Mouse (Mus musculus): ENCODE data around the gene Bsg. TPM values are rescaled to one million over a fixed set of nuclear protein-coding genes. Genes with fewer than 3 reads are reported as not detected.

Gene Bsg
- total and polyA plus RNA-seq, 3 experiments, result 318 to 700 (median 346) TPM

GRCm38 (mm10) chr10:79721089-79721488, 16.8 kb downstream of the Bsg start:
- peaks cover 0 to 2% of the 10 kb centered on the region in 2 experiments; a peak in 2 of 4 replicates for H3K27me3 ChIP-seq (ENCODE audit: control insufficient read depth in 1 of 2, insufficient read depth in 2 of 2, low read length in 2 of 2)
- TF ChIP-seq MAX (IDR thresholded peaks at IDR 0.05; ENCODE audit: low read length) (no peak), BHLHE40 (IDR thresholded peaks at IDR 0.05; ENCODE audit: borderline replicate concordance, low read depth, low read length) (no peak), SIN3A (IDR thresholded peaks at IDR 0.05; ENCODE audit: low read length) (no peak), CHD1 (IDR thresholded peaks at IDR 0.05; ENCODE audit: low read depth, low read length) (no peak), RCOR1 (IDR thresholded peaks at IDR 0.05; ENCODE audit: low read depth, low read length) (no peak), POLR2AphosphoS2 (IDR thresholded peaks at IDR 0.05; ENCODE audit: low read length) (no peak), NRF1 (IDR thresholded peaks at IDR 0.05; ENCODE audit: insufficient read depth, low read depth, low read length, poor library complexity, severe bottlenecking) (no peak), HCFC1 (IDR thresholded peaks at IDR 0.05; ENCODE audit: low read depth, low read length) (no peak), RAD21 (IDR thresholded peaks at IDR 0.05; ENCODE audit: low read depth, low read length) (no peak), USF1 (IDR thresholded peaks at IDR 0.05; ENCODE audit: low read depth, low read length) (no peak), USF2 (IDR thresholded peaks at IDR 0.05; ENCODE audit: borderline replicate concordance in 1 of 2, insufficient read depth in 1 of 2, low read depth in 1 of 2, low read length in 2 of 2) (no peak), NELFE (IDR thresholded peaks at IDR 0.05; ENCODE audit: low read depth, low read length) (no peak), TCF12 (IDR thresholded peaks at IDR 0.05; ENCODE audit: low read depth, low read length) (no peak)

GRCm38 (mm10) chr10:79723047-79723446, 18.8 kb downstream of the Bsg start:
- H3K9me3 ChIP-seq (replicated peaks; ENCODE audit: insufficient read depth, low read length), result no peaks in the 10 kb centered on the region
- no peak for TF ChIP-seq CHD1 (IDR thresholded peaks at IDR 0.05; ENCODE audit: low read depth, low read length)
- TF ChIP-seq GABPA (IDR thresholded peaks at IDR 0.05; ENCODE audit: low read depth, low read length), result no peak
- TF ChIP-seq ETS1 (IDR thresholded peaks at IDR 0.05; ENCODE audit: low read depth, low read length), result no peak
- no peak for TF ChIP-seq MYB (IDR thresholded peaks at IDR 0.05; ENCODE audit: low read depth, low read length)
- TF ChIP-seq KAT2A (conservative IDR thresholded peaks at IDR 0.05; ENCODE audit: low read depth, low read length), result no peak
- no peak for TF ChIP-seq ZNF384 (IDR thresholded peaks at IDR 0.05; ENCODE audit: low read depth, low read length)
- TF ChIP-seq UBTF (IDR thresholded peaks at IDR 0.05; ENCODE audit: borderline replicate concordance, insufficient read depth, low read depth, low read length), result no peak
- TF ChIP-seq NELFE (IDR thresholded peaks at IDR 0.05; ENCODE audit: low read depth, low read length), result no peak
- no peak for TF ChIP-seq TCF12 (IDR thresholded peaks at IDR 0.05; ENCODE audit: low read depth, low read length)
- no peak for TF ChIP-seq MAX (IDR thresholded peaks at IDR 0.05; ENCODE audit: low read length)
- no peak for TF ChIP-seq POLR2A (IDR thresholded peaks at IDR 0.05; ENCODE audit: control insufficient read depth in 1 of 2, insufficient read depth in 1 of 2, low read depth in 1 of 2, low read length in 2 of 2, poor library complexity in 1 of 2)
- no peak for TF ChIP-seq TAL1 (IDR thresholded peaks at IDR 0.05; ENCODE audit: low read length)
- no peak for TF ChIP-seq ZKSCAN1 (IDR thresholded peaks at IDR 0.05; ENCODE audit: low read depth, low read length)
- H3K79me2 ChIP-seq (ENCODE audit: control insufficient read depth, insufficient read depth, low read length, poor library complexity), result no peaks in the 10 kb centered on the region
- H3K4me3 ChIP-seq (ENCODE audit: control insufficient read depth in 1 of 2, insufficient read depth in 1 of 2, low read depth in 2 of 2, low read length in 2 of 2), result no peak overlapping the region
- no peak overlapping the region for H3K27ac ChIP-seq (ENCODE audit: control insufficient read depth, low read depth, low read length)
- no peak overlapping the region for H3K9ac ChIP-seq (ENCODE audit: control insufficient read depth, low read depth, low read length, poor library complexity, severe bottlenecking)
- H3K27me3 ChIP-seq (ENCODE audit: control insufficient read depth in 1 of 2, insufficient read depth in 2 of 2, low read length in 2 of 2), result peaks cover 0 to 2% of the 10 kb centered on the region in 2 experiments; a peak in 2 of 4 replicates
- DNase-seq (ENCODE audit: low read depth, low spot score), result no peak
- H3K4me1 ChIP-seq (ENCODE audit: control insufficient read depth in 1 of 2, insufficient read depth in 2 of 2, low read length in 2 of 2), result no peaks in the 10 kb centered on the region
- H3K36me3 ChIP-seq (ENCODE audit: control insufficient read depth in 1 of 2, insufficient read depth in 2 of 2, low read length in 2 of 2), result no peaks in the 10 kb centered on the region

More at GRCm38 (mm10) chr10:79721089-79721488, 16.8 kb downstream of the Bsg start:
- no peak overlapping the region for H3K27ac ChIP-seq (ENCODE audit: control insufficient read depth, low read depth, low read length)
- no peaks in the 10 kb centered on the region for H3K9me3 ChIP-seq (replicated peaks; ENCODE audit: insufficient read depth, low read length)
- no peaks in the 10 kb centered on the region for H3K36me3 ChIP-seq (ENCODE audit: control insufficient read depth in 1 of 2, insufficient read depth in 2 of 2, low read length in 2 of 2)
- H3K79me2 ChIP-seq (ENCODE audit: control insufficient read depth, insufficient read depth, low read length, poor library complexity), result no peaks in the 10 kb centered on the region
- H3K4me3 ChIP-seq (ENCODE audit: control insufficient read depth in 1 of 2, insufficient read depth in 1 of 2, low read depth in 2 of 2, low read length in 2 of 2), result no peak overlapping the region
- H3K9ac ChIP-seq (ENCODE audit: control insufficient read depth, low read depth, low read length, poor library complexity, severe bottlenecking), result no peak overlapping the region
- no peaks in the 10 kb centered on the region for H3K4me1 ChIP-seq (ENCODE audit: control insufficient read depth in 1 of 2, insufficient read depth in 2 of 2, low read length in 2 of 2)
- DNase-seq (ENCODE audit: low read depth, low spot score), result no peak
